Mouse (Mus musculus) limb, embryonic 14.5 days (tissue): ENCODE data around the gene Il10. TPM values are rescaled to one million over a fixed set of nuclear protein-coding genes. Genes with fewer than 3 reads are reported as not detected.
A peak's percentile ranks its signal among the peaks of the same experiment; 100 is the strongest.

Experiments
- ATAC-seq: fragments of 200-750 bp; cut with Nextera tagmentation; 2 replicates; pipeline ENCODE4 v1.8.0; 2017; ENCODE audit warnings: low read depth, moderate number of reproducible peaks, moderate TSS enrichment; ENCODE audit not compliant: low FRiP score
- DNase-seq: peaks from one replicate; pipeline ENCODE4 v3.0.0-alpha.2; 2015; ENCODE audit warnings: low spot score
- H3K27ac ChIP-seq: fragments of 300-500 bp; sonication (generic); replicated peaks from 2 replicates; pipeline ENCODE4 v1.5.1; 2014; ENCODE audit warnings: low read depth, mild to moderate bottlenecking, low read length, moderate library complexity, mixed read lengths
- H3K27me3 ChIP-seq: fragments of 300-500 bp; sonication (generic); 2 replicates; pipeline ENCODE4 v1.6.1; 2014; ENCODE audit warnings: low read length, mixed read lengths; ENCODE audit not compliant: control insufficient read depth, insufficient read depth
- H3K36me3 ChIP-seq: fragments of 300-500 bp; sonication (generic); 2 replicates; pipeline ENCODE4 v1.6.1; 2014; ENCODE audit warnings: mild to moderate bottlenecking, low read length, moderate library complexity, mixed read lengths; ENCODE audit not compliant: control insufficient read depth, insufficient read depth
- H3K4me1 ChIP-seq: fragments of 300-500 bp; sonication (generic); 2 replicates; pipeline ENCODE4 v1.6.1; 2014; ENCODE audit warnings: antibody characterized with exemption, low read length, mixed read lengths; ENCODE audit not compliant: control insufficient read depth, insufficient read depth
- H3K4me2 ChIP-seq: fragments of 300-500 bp; sonication (generic); replicated peaks from 2 replicates; pipeline ENCODE4 v1.6.1; 2014; ENCODE audit warnings: low read depth, mild to moderate bottlenecking, low read length, moderate library complexity; ENCODE audit not compliant: severe bottlenecking
- H3K4me3 ChIP-seq: fragments of 300-500 bp; sonication (generic); replicated peaks from 2 replicates; pipeline ENCODE4 v1.5.1; 2014; ENCODE audit warnings: low read length
- H3K9ac ChIP-seq: fragments of 300-500 bp; sonication (generic); 2 replicates; pipeline ENCODE4 v1.6.1; 2014; ENCODE audit warnings: mild to moderate bottlenecking, low read depth, low read length, moderate library complexity; ENCODE audit not compliant: severe bottlenecking
- H3K9me3 ChIP-seq: fragments of 300-500 bp; sonication (generic); 2 replicates; pipeline ENCODE4 v1.6.1; 2016; ENCODE audit warnings: low read length; ENCODE audit not compliant: control insufficient read depth
- POLR2A ChIP-seq: fragments of 200-500 bp; IDR thresholded peaks from 2 replicates; pipeline ENCODE4 v1.8.0; 2012; ENCODE audit warnings: inconsistent platforms, mild to moderate bottlenecking, moderate library complexity, borderline replicate concordance; ENCODE audit not compliant: insufficient read depth, insufficient read length; ENCODE audit errors: extremely low read depth
- WGBS: fragments of 180-500 bp; shearing (Covaris S2); extraction: QIAGEN DNeasy Blood & Tissue Kit; methylation state at CpG from one replicate; pipeline ENCODE4 v1.1.7; 2014; 5-methylcytosine and 5-hydroxymethylcytosine counted together
- polyA plus RNA-seq, 2 experiments: library from polyadenylated mRNA; depleted of rRNA in 1 of 2; stranded (reverse) in 1 of 2; unstranded in 1 of 2; fragments of >200 nt; fragmentation: Nextera tagmentation in 1 of 2; extraction: Ambion mirVana in 1 of 2; gene quantifications; 2 replicates each; pipeline versions ENCODE4 v1.2.1 to v1.2.3; 2012 to 2014

Gene Il10
- polyA plus RNA-seq, 2 experiments, result 0.06 TPM; not detected in 1

DNA sequence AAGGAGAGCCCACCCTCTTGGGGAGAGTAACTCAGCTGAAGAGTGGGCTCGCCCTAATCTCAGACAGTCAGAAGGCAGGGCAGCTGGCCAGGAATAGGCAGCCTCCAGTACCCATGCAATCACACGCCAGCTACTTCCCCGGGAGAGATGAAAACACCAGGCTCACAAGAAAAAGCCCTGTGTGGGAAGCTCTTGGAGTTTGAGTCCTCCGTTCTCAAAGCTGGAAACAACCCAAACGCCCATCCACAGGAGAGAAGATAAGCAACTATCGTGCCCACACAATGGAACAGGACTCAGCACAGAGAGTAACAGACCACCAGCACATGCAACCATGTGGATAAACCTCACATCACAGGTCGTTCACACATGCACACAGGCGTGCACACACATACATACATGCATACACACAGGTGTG, 54.9 kb downstream of the Il10 start:
- no peak for DNase-seq
- no peaks in the 10 kb centered on the region for H3K36me3 ChIP-seq
- H3K9ac ChIP-seq, result 0 out of 2 replicates have a peak overlapping the region, but pooled peaks have one; percentile 17
- no peak overlapping the region for H3K27ac ChIP-seq
- no peak for ATAC-seq
- WGBS, result 73% methylated on average over 8 of the region's 8 CpGs
- H3K9me3 ChIP-seq, result no peaks in the 10 kb centered on the region
- TF ChIP-seq POLR2A, result no peak
- H3K27me3 ChIP-seq, result no peaks in the 10 kb centered on the region
- H3K4me3 ChIP-seq, result no peak overlapping the region
- H3K4me2 ChIP-seq, result no peak overlapping the region
- H3K4me1 ChIP-seq, result peaks cover 19% of the 10 kb centered on the region

Other genes with a start within 250 kb of the Il10 start
- gene Fcamr, start 218.9 kb upstream of the Il10 start, polyA plus RNA-seq (2012; rRNA removed), result 0.44 and 0.54 TPM in 2 replicates
- 0.11 and 0.28 TPM in 2 replicates for gene Fcamr, start 218.9 kb upstream of the Il10 start, polyA plus RNA-seq (2014; fragmentation: Nextera tagmentation; extraction: Ambion mirVana)
- 0.08 TPM in 1 of 2 replicates, not detected in the other for gene Pigr, start 193.2 kb upstream of the Il10 start, polyA plus RNA-seq (2012; rRNA removed)
- gene Pigr, start 193.2 kb upstream of the Il10 start, polyA plus RNA-seq (2014; fragmentation: Nextera tagmentation; extraction: Ambion mirVana), result 0.15 TPM in 1 of 2 replicates, not detected in the other
- not detected in 2 replicates for gene Fcmr, start 154.2 kb upstream of the Il10 start, polyA plus RNA-seq (2012; rRNA removed)
- gene Fcmr, start 154.2 kb upstream of the Il10 start, polyA plus RNA-seq (2014; fragmentation: Nextera tagmentation; extraction: Ambion mirVana), result not detected in 2 replicates
- not detected in 2 replicates for gene Il24, start 132.4 kb upstream of the Il10 start, polyA plus RNA-seq (2012; rRNA removed)
- gene Il24, start 132.4 kb upstream of the Il10 start, polyA plus RNA-seq (2014; fragmentation: Nextera tagmentation; extraction: Ambion mirVana), result not detected in 2 replicates
- not detected in 2 replicates for gene Il20, start 108.4 kb upstream of the Il10 start, polyA plus RNA-seq (2012; rRNA removed)
- not detected in 2 replicates for gene Il20, start 108.4 kb upstream of the Il10 start, polyA plus RNA-seq (2014; fragmentation: Nextera tagmentation; extraction: Ambion mirVana)
- 0.09 and 0.20 TPM in 2 replicates for gene Il19, start 79.7 kb upstream of the Il10 start, polyA plus RNA-seq (2012; rRNA removed)
- not detected in 2 replicates for gene Il19, start 79.7 kb upstream of the Il10 start, polyA plus RNA-seq (2014; fragmentation: Nextera tagmentation; extraction: Ambion mirVana)
- gene Mapkapk2, start 78.0 kb downstream of the Il10 start, polyA plus RNA-seq (2012; rRNA removed), result 60.9 and 70.0 TPM in 2 replicates
- 49.9 and 51.6 TPM in 2 replicates for gene Mapkapk2, start 78.0 kb downstream of the Il10 start, polyA plus RNA-seq (2014; fragmentation: Nextera tagmentation; extraction: Ambion mirVana)
- 1.6 and 1.7 TPM in 2 replicates for gene Dyrk3, start 118.5 kb downstream of the Il10 start, polyA plus RNA-seq (2012; rRNA removed)
- 2.3 and 2.7 TPM in 2 replicates for gene Dyrk3, start 118.5 kb downstream of the Il10 start, polyA plus RNA-seq (2014; fragmentation: Nextera tagmentation; extraction: Ambion mirVana)
- gene Eif2d, start 133.3 kb downstream of the Il10 start, polyA plus RNA-seq (2012; rRNA removed), result 59.8 and 60.7 TPM in 2 replicates
- gene Eif2d, start 133.3 kb downstream of the Il10 start, polyA plus RNA-seq (2014; fragmentation: Nextera tagmentation; extraction: Ambion mirVana), result 61.9 and 64.8 TPM in 2 replicates
- gene Rassf5, start 225.4 kb downstream of the Il10 start, polyA plus RNA-seq (2012; rRNA removed), result 3.2 and 3.8 TPM in 2 replicates
- gene Rassf5, start 225.4 kb downstream of the Il10 start, polyA plus RNA-seq (2014; fragmentation: Nextera tagmentation; extraction: Ambion mirVana), result 3.1 and 3.2 TPM in 2 replicates